Mouse (Mus musculus) CH12.LX (cell line): ENCODE measurements around the gene Scin. TPM values are rescaled to one million over a fixed set of nuclear protein-coding genes. Genes with fewer than 3 reads are reported as not detected.

Experiments used
- DNase-seq: peaks from one replicate; pipeline ENCODE4 v3.0.0-alpha.2; 2013; ENCODE audit errors: extremely low read depth
- H3K27ac ChIP-seq: 2 replicates; pipeline ENCODE4 v1.5.1; 2012; ENCODE audit warnings: low read depth, mild to moderate bottlenecking, control low read depth, moderate library complexity; ENCODE audit not compliant: insufficient read depth
- H3K27me3 ChIP-seq: replicated peaks from 2 replicates; pipeline ENCODE3; 2012; ENCODE audit warnings: inconsistent platforms
- H3K36me3 ChIP-seq, 2 experiments: replicated peaks in 1 of 2; 2 replicates each; pipeline versions ENCODE3 to v1.6.1; 2012; ENCODE audit warnings: inconsistent platforms in 1 of 2, low read length in 1 of 2, mild to moderate bottlenecking in 1 of 2, mixed read lengths in 1 of 2, moderate library complexity in 1 of 2; ENCODE audit not compliant: control insufficient read depth in 1 of 2, insufficient read depth in 1 of 2
- H3K4me1 ChIP-seq, 2 experiments: 2 replicates each; pipeline ENCODE4 v1.6.1; 2012; ENCODE audit warnings: inconsistent platforms in 1 of 2, moderate library complexity in 1 of 2; ENCODE audit not compliant: insufficient read depth in 2 of 2, control insufficient read depth in 1 of 2
- H3K4me2 ChIP-seq: 2 replicates; pipeline ENCODE4 v1.6.1; 2012; ENCODE audit warnings: low read depth, mild to moderate bottlenecking, control low read depth; ENCODE audit not compliant: poor library complexity, insufficient read depth, severe bottlenecking
- H3K4me3 ChIP-seq, 3 experiments: fragments of 150-350 bp in 1 of 3; sonication (generic) in 1 of 3; replicated peaks in 1 of 3; 2 replicates each; pipeline versions ENCODE3 to v1.5.1; 2011 to 2012; ENCODE audit warnings: low read depth in 2 of 3, low read length in 2 of 3, mild to moderate bottlenecking in 2 of 3, moderate library complexity in 2 of 3, control low read depth in 1 of 3, improper control_type of control experiment in 1 of 3, inconsistent platforms in 1 of 3, mixed read lengths in 1 of 3; ENCODE audit not compliant: poor library complexity in 1 of 3
- H3K79me2 ChIP-seq: replicated peaks from 2 replicates; pipeline ENCODE4 v1.6.1; 2012; ENCODE audit warnings: mild to moderate bottlenecking, moderate library complexity; ENCODE audit not compliant: control insufficient read depth, poor library complexity, insufficient read depth, severe bottlenecking; ENCODE audit errors: extremely low read depth
- H3K9ac ChIP-seq: 2 replicates; pipeline ENCODE4 v1.6.1; 2012; ENCODE audit warnings: low read depth, mild to moderate bottlenecking, control low read depth, moderate library complexity; ENCODE audit not compliant: insufficient read depth
- H3K9me3 ChIP-seq: replicated peaks from 2 replicates; pipeline ENCODE3; 2012; ENCODE audit warnings: low read length, inconsistent platforms, mixed read lengths
- BHLHE40 ChIP-seq: IDR thresholded peaks from 2 replicates; pipeline ENCODE4 v1.6.1; 2011; ENCODE audit warnings: mild to moderate bottlenecking, low read depth, low read length, improper control_type of control experiment
- CHD1 ChIP-seq: IDR thresholded peaks from 2 replicates; pipeline ENCODE4 v1.6.1; 2012; ENCODE audit warnings: low read depth, low read length, improper control_type of control experiment, inconsistent platforms
- CTCF ChIP-seq, 2 experiments: IDR thresholded peaks in 1 of 2; conservative IDR thresholded peaks in 1 of 2; 2 replicates each; pipeline ENCODE4 v1.5.1; 2011 to 2012; ENCODE audit warnings: low read depth in 2 of 2, low read length in 2 of 2, improper control_type of control experiment in 1 of 2, inconsistent platforms in 1 of 2, mild to moderate bottlenecking in 1 of 2, moderate library complexity in 1 of 2
- E2F4 ChIP-seq: IDR thresholded peaks from 2 replicates; pipeline ENCODE4 v1.6.1; 2011; ENCODE audit warnings: low read depth, low read length, improper control_type of control experiment; ENCODE audit not compliant: insufficient replicate concordance
- ELF1 ChIP-seq: IDR thresholded peaks from 2 replicates; pipeline ENCODE4 v1.6.1; 2014; ENCODE audit warnings: low read depth, mild to moderate bottlenecking, inconsistent platforms, low read length, improper control_type of control experiment
- EP300 ChIP-seq: IDR thresholded peaks from 2 replicates; pipeline ENCODE4 v1.6.1; 2011; ENCODE audit warnings: low read length, improper control_type of control experiment
- IRF4 ChIP-seq: IDR thresholded peaks from 2 replicates; pipeline ENCODE4 v1.6.1; 2014; ENCODE audit warnings: low read depth, mild to moderate bottlenecking, inconsistent platforms, low read length, improper control_type of control experiment
- JUN ChIP-seq: IDR thresholded peaks from 2 replicates; pipeline ENCODE4 v1.6.1; 2011; ENCODE audit warnings: low read depth, mild to moderate bottlenecking, low read length, improper control_type of control experiment, moderate library complexity; ENCODE audit not compliant: insufficient read depth
- JUND ChIP-seq: conservative IDR thresholded peaks from 2 replicates; pipeline ENCODE4 v1.6.1; 2011; ENCODE audit warnings: low read depth, low read length, improper control_type of control experiment
- KAT2A ChIP-seq: IDR thresholded peaks from 2 replicates; pipeline ENCODE4 v1.6.1; 2012; ENCODE audit warnings: low read length, improper control_type of control experiment, inconsistent platforms; ENCODE audit not compliant: insufficient replicate concordance
- MAX ChIP-seq: IDR thresholded peaks from 2 replicates; pipeline ENCODE4 v1.6.1; 2011; ENCODE audit warnings: low read length, improper control_type of control experiment
- MAZ ChIP-seq: IDR thresholded peaks from 2 replicates; pipeline ENCODE4 v1.6.1; 2012; ENCODE audit warnings: low read depth, mild to moderate bottlenecking, inconsistent platforms, low read length, improper control_type of control experiment, moderate library complexity
- MEF2A ChIP-seq: IDR thresholded peaks from 2 replicates; pipeline ENCODE4 v1.6.1; 2014; ENCODE audit warnings: low read depth, mild to moderate bottlenecking, inconsistent platforms, low read length, improper control_type of control experiment, borderline replicate concordance
- MXI1 ChIP-seq: IDR thresholded peaks from 2 replicates; pipeline ENCODE4 v1.6.1; 2011; ENCODE audit warnings: mild to moderate bottlenecking, low read depth, low read length, improper control_type of control experiment
- MYC ChIP-seq: IDR thresholded peaks from 2 replicates; pipeline ENCODE4 v1.6.1; 2011; ENCODE audit warnings: low read depth, mild to moderate bottlenecking, improper control_type of control experiment, low read length
- POLR2A ChIP-seq: IDR thresholded peaks from 2 replicates; pipeline ENCODE4 v1.6.1; 2011; ENCODE audit warnings: low read depth, mild to moderate bottlenecking, improper control_type of control experiment, low read length
- RAD21 ChIP-seq: IDR thresholded peaks from 2 replicates; pipeline ENCODE4 v1.6.1; 2011; ENCODE audit warnings: low read depth, mild to moderate bottlenecking, low read length, improper control_type of control experiment, moderate library complexity
- RCOR1 ChIP-seq: conservative IDR thresholded peaks from 2 replicates; pipeline ENCODE4 v1.6.1; 2012; ENCODE audit warnings: low read depth, mild to moderate bottlenecking, inconsistent platforms, low read length, improper control_type of control experiment
- SMC3 ChIP-seq: IDR thresholded peaks from 2 replicates; pipeline ENCODE4 v1.6.1; 2011; ENCODE audit warnings: low read depth, low read length, improper control_type of control experiment
- TCF12 ChIP-seq: IDR thresholded peaks from 2 replicates; pipeline ENCODE4 v1.6.1; 2014; ENCODE audit warnings: low read depth, mild to moderate bottlenecking, inconsistent platforms, low read length, improper control_type of control experiment
- ZC3H11A ChIP-seq: IDR thresholded peaks from 2 replicates; pipeline ENCODE4 v1.6.1; 2012; ENCODE audit warnings: low read depth, mild to moderate bottlenecking, inconsistent platforms, low read length, improper control_type of control experiment
- ZKSCAN1 ChIP-seq: IDR thresholded peaks from 2 replicates; pipeline ENCODE4 v1.6.1; 2012; ENCODE audit warnings: low read depth, inconsistent platforms, low read length, improper control_type of control experiment, borderline replicate concordance
- ZNF384 ChIP-seq: IDR thresholded peaks from 2 replicates; pipeline ENCODE4 v1.6.1; 2012; ENCODE audit warnings: low read depth, low read length, improper control_type of control experiment, inconsistent platforms
- dilution Hi-C: fragments of 300-500 bp; cut with MboI; formaldehyde crosslinking; loops from 2 replicates; pipeline ENCODE4 v1.14.3; 2020; ENCODE audit warnings: low sequenced_read_pairs; ENCODE audit not compliant: extremely low pct_unique_long_range_greater_than_20kb, extremely low pct_ligation_motif_present
- in situ Hi-C: fragments of 300-500 bp; cut with MboI; formaldehyde crosslinking; loops from 3 replicates; pipeline ENCODE4 v1.14.3; 2019; ENCODE audit warnings: low sequenced_read_pairs, low pct_ligation_motif_present, low pct_unique_long_range_greater_than_20kb, mixed read lengths
- polyA plus RNA-seq: library from polyadenylated mRNA; unstranded; fragments of >175 nt; gene quantifications from 2 replicates; pipeline ENCODE4 v1.2.1, GENCODE M21; 2012; ENCODE audit warnings: low read depth; ENCODE audit not compliant: insufficient read length
- total RNA-seq, 2 experiments: library from RNA; depleted of rRNA; stranded (reverse); fragments of 300-350 nt in 1 of 2; fragments of >200 nt in 1 of 2; gene quantifications; 2 replicates each; pipeline ENCODE4 v1.2.3; 2012 to 2014

Scin gene
- total and polyA plus RNA-seq, 3 experiments = not detected

DNA sequence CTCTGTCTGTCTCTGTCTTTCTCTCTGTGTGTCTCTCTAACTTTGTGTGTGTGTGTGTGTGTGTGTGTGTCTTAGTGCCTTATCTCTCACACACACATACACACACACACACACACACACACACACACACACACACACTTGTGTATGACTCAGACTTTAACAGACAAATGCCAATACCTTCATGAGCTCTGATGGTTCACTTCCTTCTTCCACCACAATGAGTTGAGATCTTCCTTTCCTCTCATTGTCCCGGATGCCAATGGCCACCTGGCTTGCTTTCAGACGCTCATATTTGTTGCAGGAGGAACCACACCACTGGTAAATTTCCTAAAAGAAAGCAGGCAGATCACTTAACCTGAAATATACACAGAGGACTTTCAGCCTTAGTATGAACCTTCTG, 29.3 kb downstream of the Scin start:
- Histone ChIP-seq H3K27ac (no peak overlapping the region), H3K79me2 (no peaks in the 10 kb centered on the region), H3K9ac (no peak overlapping the region), H3K36me3 (no peaks in the 10 kb centered on the region), H3K9me3 (no peaks in the 10 kb centered on the region), H3K4me2 (no peak overlapping the region), H3K4me3 (no peak overlapping the region)
- no peak for DNase-seq
- dilution Hi-C loops (no loop called here), in situ Hi-C loops (no loop called here)
- TF ChIP-seq EP300 (no peak), IRF4 (no peak), CTCF (conservative IDR thresholded peaks at IDR 0.05 in 1 of 2, IDR thresholded peaks at IDR 0.05 in 1 of 2; ENCODE audit: low read depth in 2 of 2, low read length in 2 of 2) (no peak), MYC (no peak), E2F4 (no peak), MAZ (no peak), TCF12 (no peak), ZC3H11A (no peak), KAT2A (no peak), BHLHE40 (no peak), POLR2A (no peak), RAD21 (no peak), JUN (no peak), SMC3 (no peak), MAX (no peak), JUND (no peak), CHD1 (no peak), ELF1 (no peak), MXI1 (no peak), RCOR1 (no peak)
- TF ChIP-seq, all 38 proteins: peak for 0
- Histone ChIP-seq H3K4me1 (peaks cover 0 to 10% of the 10 kb centered on the region in 2 experiments; a peak in 2 of 4 replicates), H3K27me3 (no peaks in the 10 kb centered on the region)

DNA sequence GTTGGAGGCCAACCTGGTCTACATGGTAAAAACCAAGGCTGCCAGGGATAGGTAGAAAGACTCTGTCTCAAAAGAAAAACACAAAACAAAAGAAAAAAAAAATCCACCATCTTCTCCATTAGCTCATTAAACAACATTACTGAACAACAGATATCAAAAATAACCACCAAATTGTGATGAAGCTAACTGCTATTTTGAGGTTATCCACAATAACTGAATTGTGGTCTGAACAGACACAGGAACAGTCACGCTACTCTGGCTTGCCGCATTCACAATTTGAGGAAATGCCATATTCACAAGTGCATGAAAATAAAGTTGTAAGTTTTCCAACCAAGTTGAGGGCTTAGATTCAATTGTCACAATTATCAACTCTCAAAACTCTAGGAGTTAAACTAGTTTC, 31.7 kb downstream of the Scin start:
- H3K27ac ChIP-seq = no peak overlapping the region
- dilution Hi-C loops (no loop called here), in situ Hi-C loops (no loop called here)
- no peaks in the 10 kb centered on the region for H3K27me3 ChIP-seq
- H3K9ac ChIP-seq = no peak overlapping the region
- no peaks in the 10 kb centered on the region for H3K4me1 ChIP-seq
- no peak overlapping the region for H3K4me2 ChIP-seq
- H3K79me2 ChIP-seq = no peaks in the 10 kb centered on the region
- DNase-seq = no peak
- no peaks in the 10 kb centered on the region for H3K9me3 ChIP-seq
- TF ChIP-seq MEF2A = no peak
- no peak for TF ChIP-seq RAD21
- no peak for TF ChIP-seq ZNF384
- TF ChIP-seq ELF1 = no peak
- TF ChIP-seq IRF4 = no peak
- TF ChIP-seq POLR2A = no peak
- no peak for TF ChIP-seq KAT2A
- TF ChIP-seq ZKSCAN1 = no peak
- TF ChIP-seq E2F4 = no peak
- TF ChIP-seq MAZ = no peak
- no peaks in the 10 kb centered on the region for H3K36me3 ChIP-seq
- H3K4me3 ChIP-seq = no peak overlapping the region
